Mouse (Mus musculus): Measurements from ENCODE around the gene Ptprm. TPM values are rescaled to one million over a fixed set of nuclear protein-coding genes. Genes with fewer than 3 reads are reported as not detected.

The Ptprm gene
- polyA plus RNA-seq, 1 experiment from 2014 or later: 5.7 TPM

GRCm38 (mm10) chr17:66764435-66764834 lies 589.8 kb downstream of the Ptprm start:
- no peaks in the 10 kb centered on the region for H3K9me3 ChIP-seq (replicated peaks)
- no peaks in the 10 kb centered on the region for H3K36me3 ChIP-seq (ENCODE audit: poor library complexity, severe bottlenecking)
- WGBS: 69% methylated on average over 2 of the region's 2 CpGs
- ATAC-seq: peak; percentile 44; the same call in 1 of the 2 replicates
- no peak overlapping the region for H3K4me2 ChIP-seq
- no peaks in the 10 kb centered on the region for H3K27me3 ChIP-seq
- H3K27ac ChIP-seq: no peak overlapping the region
- peaks cover 18% of the 10 kb centered on the region for H3K4me1 ChIP-seq
- no peak overlapping the region for H3K4me3 ChIP-seq
- H3K9ac ChIP-seq: no peak overlapping the region

GRCm38 (mm10) chr17:66762716-66763115 lies 591.5 kb downstream of the Ptprm start:
- Histone ChIP-seq H3K27me3 (no peaks in the 10 kb centered on the region), H3K9me3 (replicated peaks) (no peaks in the 10 kb centered on the region), H3K36me3 (ENCODE audit: poor library complexity, severe bottlenecking) (no peaks in the 10 kb centered on the region), H3K27ac (no peak overlapping the region), H3K4me3 (no peak overlapping the region), H3K9ac (no peak overlapping the region), H3K4me2 (no peak overlapping the region), H3K4me1 (peaks cover 14% of the 10 kb centered on the region)
- no peak for ATAC-seq
- WGBS: 91% methylated on average over 10 of the region's 10 CpGs

DNA sequence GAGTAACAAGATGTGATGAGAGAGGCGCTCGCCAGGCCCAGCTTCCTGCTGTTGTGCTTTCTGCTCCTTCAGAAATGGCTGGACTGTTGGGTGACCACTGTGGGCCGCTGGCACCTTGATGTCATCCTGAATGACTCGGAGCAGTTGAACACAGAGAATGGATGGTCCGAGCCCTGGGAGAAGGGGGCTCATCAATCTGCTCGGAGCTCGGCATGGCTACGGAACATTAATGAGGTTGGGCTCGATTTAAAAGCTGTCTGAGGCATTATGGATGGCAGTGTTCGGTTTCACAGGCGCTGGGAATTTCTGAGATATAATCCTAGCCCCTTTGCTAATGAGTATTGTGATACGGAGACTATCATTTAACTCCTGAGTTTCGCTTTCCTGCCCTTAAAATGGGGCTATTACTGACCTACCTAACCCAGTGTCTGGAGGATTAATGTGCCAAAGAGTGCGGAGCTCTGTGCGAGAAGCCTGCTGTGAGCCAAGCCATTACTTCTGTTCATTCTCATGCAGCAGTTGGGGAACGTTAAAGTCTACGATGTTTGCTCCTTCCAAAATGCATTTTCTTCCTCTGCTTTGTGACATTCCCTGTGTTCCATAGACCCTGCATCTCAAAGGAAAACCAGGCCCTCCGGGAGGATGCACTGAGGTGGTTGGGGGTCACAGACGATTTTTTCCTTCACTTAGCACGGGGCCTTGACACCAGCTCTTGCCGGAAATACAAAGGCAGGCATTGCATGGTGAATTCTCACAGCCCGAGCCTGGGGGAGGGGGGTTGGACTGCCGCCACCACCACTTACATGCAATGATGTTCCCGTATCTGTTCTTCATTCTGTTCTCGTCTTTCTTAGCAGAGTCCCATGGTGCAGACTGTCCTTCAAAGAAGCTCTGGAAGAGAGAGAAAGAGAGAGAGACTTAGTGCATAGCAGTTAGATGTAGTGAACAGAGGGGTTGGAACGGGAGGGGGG lies 592.6 kb downstream of the Ptprm start:
- Histone ChIP-seq H3K27ac (no peak overlapping the region), H3K4me2 (peak overlapping the region; percentile 34), H3K36me3 (ENCODE audit: poor library complexity, severe bottlenecking) (no peaks in the 10 kb centered on the region), H3K9me3 (replicated peaks) (no peaks in the 10 kb centered on the region), H3K9ac (no peak overlapping the region), H3K4me3 (no peak overlapping the region), H3K27me3 (no peaks in the 10 kb centered on the region), H3K4me1 (peaks cover 25% of the 10 kb centered on the region)
- no peak for ATAC-seq
- WGBS: 40% methylated on average over 26 of the region's 26 CpGs

DNA sequence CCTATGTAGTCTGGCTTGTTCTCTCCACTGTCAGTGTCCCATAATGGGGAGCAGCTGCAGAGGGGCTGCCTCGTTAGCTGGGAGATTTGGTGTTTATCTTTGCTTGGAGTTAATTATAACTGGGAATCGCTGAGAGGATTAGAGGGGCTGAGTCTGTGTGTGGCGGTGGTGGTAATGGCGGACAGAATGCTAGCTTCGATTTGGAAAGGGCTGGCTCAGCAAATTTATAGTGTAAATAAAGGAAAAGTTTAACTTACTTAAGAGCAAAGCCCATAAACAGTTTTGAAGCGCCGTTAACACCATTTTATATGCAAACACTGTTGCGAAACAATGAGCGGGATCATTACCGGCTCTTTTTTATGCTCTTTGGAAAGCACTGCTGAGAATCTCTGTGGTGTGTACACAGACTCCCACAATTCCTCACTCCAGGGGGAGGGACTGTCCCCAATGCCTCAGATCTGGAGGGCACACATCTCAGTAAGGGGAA lies 597.2 kb downstream of the Ptprm start:
- 0 out of 2 replicates have a peak overlapping the region, but pooled peaks have one; percentile 14 for H3K9ac ChIP-seq
- H3K4me1 ChIP-seq: peaks cover 28% of the 10 kb centered on the region
- no peaks in the 10 kb centered on the region for H3K9me3 ChIP-seq (replicated peaks)
- no peaks in the 10 kb centered on the region for H3K36me3 ChIP-seq (ENCODE audit: poor library complexity, severe bottlenecking)
- peak; percentile 88 for ATAC-seq
- H3K4me2 ChIP-seq: peak overlapping the region; percentile 50
- H3K27me3 ChIP-seq: no peaks in the 10 kb centered on the region
- peak overlapping the region; percentile 22; the same call in 1 of the 2 replicates for H3K4me3 ChIP-seq
- 18% methylated on average over 10 of the region's 10 CpGs for WGBS
- peak overlapping the region; percentile 55 for H3K27ac ChIP-seq

- peak overlapping the region; percentile 50 for H3K4me2 ChIP-seq
- peak overlapping the region; percentile 55 for H3K27ac ChIP-seq
- ATAC-seq: peak; percentile 46
- peaks cover 22% of the 10 kb centered on the region for H3K4me1 ChIP-seq
- no peak overlapping the region for H3K4me3 ChIP-seq
- no peaks in the 10 kb centered on the region for H3K27me3 ChIP-seq
- H3K9me3 ChIP-seq (replicated peaks): no peaks in the 10 kb centered on the region
- no peaks in the 10 kb centered on the region for H3K36me3 ChIP-seq (ENCODE audit: poor library complexity, severe bottlenecking)
- WGBS: 72% methylated on average over 9 of the region's 9 CpGs
- no peak overlapping the region for H3K9ac ChIP-seq
Measured at GRCm38 (mm10) chr17:66756500-66756899, 597.8 kb downstream of the Ptprm start.

DNA sequence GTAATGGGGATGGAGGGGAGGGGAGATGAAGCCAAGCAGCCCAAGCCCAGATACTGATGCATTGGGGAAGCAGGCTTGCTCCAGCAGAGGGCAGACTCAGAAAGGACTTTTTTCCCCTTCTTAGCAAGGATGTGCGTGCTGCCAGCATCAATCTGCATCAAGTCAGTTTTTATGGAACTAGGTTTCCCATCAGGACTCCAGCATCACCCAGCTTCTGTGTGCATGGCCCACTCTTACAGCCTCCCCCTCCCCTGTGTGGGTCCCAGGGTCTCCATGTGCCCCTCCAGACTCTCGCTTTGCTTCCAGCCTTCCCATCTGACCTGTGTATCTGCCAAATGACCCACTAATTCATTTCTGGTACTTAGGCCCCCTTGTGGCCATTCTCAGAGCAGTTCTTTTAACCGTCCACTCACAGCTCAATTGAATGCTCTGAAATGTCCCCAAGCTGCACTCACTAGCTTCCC lies 599.0 kb downstream of the Ptprm start:
- WGBS: 11% methylated on average over 3 of the region's 3 CpGs
- H3K9me3 ChIP-seq (replicated peaks): no peaks in the 10 kb centered on the region
- no peak overlapping the region for H3K27ac ChIP-seq
- no peaks in the 10 kb centered on the region for H3K36me3 ChIP-seq (ENCODE audit: poor library complexity, severe bottlenecking)
- no peak overlapping the region for H3K4me3 ChIP-seq
- no peaks in the 10 kb centered on the region for H3K27me3 ChIP-seq
- H3K4me1 ChIP-seq: peaks cover 18% of the 10 kb centered on the region
- no peak overlapping the region for H3K9ac ChIP-seq
- peak; percentile 28 for ATAC-seq
- no peak overlapping the region for H3K4me2 ChIP-seq

- no peak overlapping the region for H3K9ac ChIP-seq
- no peak for ATAC-seq
- WGBS: 78% methylated on average over 9 of the region's 9 CpGs
- H3K27ac ChIP-seq: no peak overlapping the region
- no peaks in the 10 kb centered on the region for H3K9me3 ChIP-seq (replicated peaks)
- no peak overlapping the region for H3K4me2 ChIP-seq
- H3K36me3 ChIP-seq (ENCODE audit: poor library complexity, severe bottlenecking): no peaks in the 10 kb centered on the region
- H3K4me3 ChIP-seq: no peak overlapping the region
- no peaks in the 10 kb centered on the region for H3K27me3 ChIP-seq
- peaks cover 18% of the 10 kb centered on the region for H3K4me1 ChIP-seq
Measured at GRCm38 (mm10) chr17:66754208-66754865, 599.9 kb downstream of the Ptprm start.

DNA sequence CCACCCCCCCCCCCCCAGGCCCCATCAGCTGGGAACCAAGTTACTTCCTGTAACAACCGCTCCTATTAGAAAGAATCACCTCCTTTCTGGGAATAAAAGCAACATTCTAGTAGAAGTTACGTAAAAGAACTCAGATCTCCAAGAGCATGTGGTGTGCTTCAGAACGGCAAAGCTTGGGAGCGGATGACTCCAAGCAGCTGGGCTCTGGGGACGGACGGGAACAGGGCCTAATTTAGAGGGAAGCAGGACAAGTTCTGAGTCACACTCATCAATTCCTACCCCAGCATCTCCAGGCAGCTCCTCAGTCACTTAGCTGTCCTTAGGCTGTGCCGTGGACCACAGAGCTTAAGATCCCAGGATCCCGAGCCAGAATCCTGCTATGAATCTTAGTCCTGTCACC lies 602.5 kb downstream of the Ptprm start:
- H3K4me1 ChIP-seq: peaks cover 6% of the 10 kb centered on the region
- no peaks in the 10 kb centered on the region for H3K27me3 ChIP-seq
- no peak for ATAC-seq
- no peak overlapping the region for H3K4me2 ChIP-seq
- H3K9me3 ChIP-seq (replicated peaks): no peaks in the 10 kb centered on the region
- H3K36me3 ChIP-seq (ENCODE audit: poor library complexity, severe bottlenecking): no peaks in the 10 kb centered on the region
- WGBS: 97% methylated on average over 8 of the region's 8 CpGs
- no peak overlapping the region for H3K4me3 ChIP-seq
- no peak overlapping the region for H3K9ac ChIP-seq
- no peak overlapping the region for H3K27ac ChIP-seq

GRCm38 (mm10) chr17:66750481-66751206 lies 603.6 kb downstream of the Ptprm start:
- Histone ChIP-seq H3K4me1 (no peaks in the 10 kb centered on the region), H3K4me3 (no peak overlapping the region), H3K27ac (no peak overlapping the region), H3K9me3 (replicated peaks) (no peaks in the 10 kb centered on the region), H3K4me2 (no peak overlapping the region), H3K9ac (no peak overlapping the region), H3K27me3 (no peaks in the 10 kb centered on the region), H3K36me3 (ENCODE audit: poor library complexity, severe bottlenecking) (no peaks in the 10 kb centered on the region)
- ATAC-seq: no peak
- 79% methylated on average over 4 of the region's 4 CpGs for WGBS

DNA sequence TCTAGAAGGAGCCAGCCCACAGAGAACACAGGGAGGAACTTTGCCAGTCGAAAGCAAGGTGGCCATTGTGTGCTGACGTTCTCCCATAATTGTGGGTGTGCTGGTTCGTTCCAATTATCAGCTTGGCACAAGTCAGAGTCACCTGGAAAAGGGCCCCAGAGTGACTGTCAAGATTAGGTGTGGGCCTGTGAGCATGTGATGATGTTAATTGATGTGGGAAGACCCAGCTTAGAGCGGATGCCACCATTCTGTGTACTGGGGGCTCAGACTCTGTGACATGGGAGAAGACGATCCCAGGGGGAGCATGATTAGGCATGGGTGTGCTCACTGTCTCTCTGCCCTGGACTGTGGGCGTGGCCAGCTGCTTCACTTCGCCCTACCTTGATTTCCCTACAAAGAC lies 604.3 kb downstream of the Ptprm start:
- Histone ChIP-seq H3K4me3 (no peak overlapping the region), H3K4me2 (no peak overlapping the region), H3K36me3 (ENCODE audit: poor library complexity, severe bottlenecking) (no peaks in the 10 kb centered on the region), H3K27ac (no peak overlapping the region), H3K27me3 (no peaks in the 10 kb centered on the region), H3K4me1 (no peaks in the 10 kb centered on the region), H3K9ac (no peak overlapping the region), H3K9me3 (replicated peaks) (no peaks in the 10 kb centered on the region)
- no peak for ATAC-seq
- 82% methylated on average over 7 of the region's 7 CpGs for WGBS

GRCm38 (mm10) chr17:66746506-66746905 lies 607.8 kb downstream of the Ptprm start:
- no peaks in the 10 kb centered on the region for H3K4me1 ChIP-seq
- no peaks in the 10 kb centered on the region for H3K36me3 ChIP-seq (ENCODE audit: poor library complexity, severe bottlenecking)
- no peak overlapping the region for H3K4me3 ChIP-seq
- H3K27me3 ChIP-seq: no peaks in the 10 kb centered on the region
- WGBS: 82% methylated on average over 8 of the region's 8 CpGs
- H3K9me3 ChIP-seq (replicated peaks): no peaks in the 10 kb centered on the region
- no peak for ATAC-seq
- H3K9ac ChIP-seq: no peak overlapping the region
- H3K4me2 ChIP-seq: no peak overlapping the region
- no peak overlapping the region for H3K27ac ChIP-seq
